In the genomic region with DNA sequence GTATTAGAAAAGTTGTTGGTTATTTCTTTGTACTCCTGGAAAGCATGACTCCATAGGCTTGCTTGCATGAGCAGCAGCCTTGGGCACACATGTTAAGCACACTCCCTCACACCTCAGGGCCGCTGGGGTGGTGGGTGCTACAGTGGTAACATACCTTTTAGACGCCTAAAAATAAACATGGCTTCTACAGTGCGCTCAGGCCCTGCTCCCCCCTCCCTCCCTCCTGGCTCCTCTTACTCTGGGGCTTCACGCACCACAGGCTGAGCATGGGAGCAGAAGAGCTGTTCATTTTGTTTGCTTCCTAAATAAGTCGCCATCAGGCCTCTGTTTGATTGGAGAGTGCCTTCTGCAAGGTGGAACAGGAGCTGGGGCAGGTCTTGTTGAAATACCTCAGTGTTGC, we compare ENCODE assay signal across 8 mouse cellular contexts. TPM values are rescaled to one million over a fixed set of nuclear protein-coding genes. Genes with fewer than 3 reads are reported as not detected.
DNase-seq lines count a peak whose midpoint lies in the region; ATAC-seq and TF ChIP-seq lines count a peak whose summit lies in the region.

No protein-coding gene starts in this region.

- H3K4me2 ChIP-seq in heart, embryonic 12.5 days, result peak overlapping the region; percentile 91
- H3K4me2 ChIP-seq in liver, embryonic 12.5 days, result peak overlapping the region; percentile 96
- H3K4me2 ChIP-seq in stomach, embryonic 15.5 days, result peak overlapping the region; percentile 67

- H3K36me3 ChIP-seq in heart, embryonic 12.5 days, result peaks cover 37% of the 10 kb centered on the region
- H3K36me3 ChIP-seq in liver, embryonic 12.5 days, result peaks cover 50% of the 10 kb centered on the region
- peaks cover 32% of the 10 kb centered on the region for H3K36me3 ChIP-seq in stomach, embryonic 15.5 days

- TF ChIP-seq CTCF in bone marrow, adult 2 months (IDR thresholded peaks at IDR 0.05; ENCODE audit: control insufficient read depth, insufficient read depth, low read length), result no peak

- no peak for TF ChIP-seq POLR2A in bone marrow, adult 2 months (IDR thresholded peaks at IDR 0.05; ENCODE audit: borderline replicate concordance, control insufficient read depth, low read depth, low read length)

- peaks cover 3% of the 10 kb centered on the region; the same call in 1 of the 2 replicates for H3K4me1 ChIP-seq in bone marrow, adult 2 months (ENCODE audit: control insufficient read depth, insufficient read depth, low read length)
- peaks cover 22% of the 10 kb centered on the region for H3K4me1 ChIP-seq in heart, embryonic 12.5 days (replicated peaks)
- H3K4me1 ChIP-seq in liver, embryonic 12.5 days, result peaks cover 45% of the 10 kb centered on the region
- peaks cover 15% of the 10 kb centered on the region for H3K4me1 ChIP-seq in stomach, embryonic 15.5 days

- no peak for ATAC-seq in heart, embryonic 12.5 days (ENCODE audit: insufficient number of reproducible peaks, low FRiP score)
- no peak for ATAC-seq in liver, embryonic 12.5 days
- ATAC-seq in stomach, embryonic 15.5 days (ENCODE audit: insufficient read depth, low FRiP score, low read depth), result no peak

- WGBS in bone marrow, adult 2 months, result 6% methylated on average over 5 of the region's 5 CpGs
- WGBS in heart, embryonic 12.5 days, result 8% methylated on average over 5 of the region's 5 CpGs
- 15% methylated on average over 5 of the region's 5 CpGs for WGBS in liver, embryonic 12.5 days (ENCODE audit: insufficient replicate concordance)
- under 1% methylated on average over 5 of the region's 5 CpGs for WGBS in stomach, embryonic 15.5 days

- H3K9me3 ChIP-seq in heart, embryonic 12.5 days (replicated peaks), result no peaks in the 10 kb centered on the region
- H3K9me3 ChIP-seq in liver, embryonic 12.5 days (replicated peaks), result no peaks in the 10 kb centered on the region
- no peaks in the 10 kb centered on the region for H3K9me3 ChIP-seq in stomach, embryonic 15.5 days

- H3K4me3 ChIP-seq in bone marrow, adult 2 months (replicated peaks; ENCODE audit: control insufficient read depth, low read depth, low read length), result peak overlapping the region; percentile 32
- H3K4me3 ChIP-seq in heart, embryonic 12.5 days, result peak overlapping the region; percentile 91
- peak overlapping the region; percentile 91 for H3K4me3 ChIP-seq in liver, embryonic 12.5 days
- H3K4me3 ChIP-seq in stomach, embryonic 15.5 days (replicated peaks), result peak overlapping the region; percentile 100

- peak overlapping the region; percentile 99 for H3K9ac ChIP-seq in heart, embryonic 12.5 days
- peak overlapping the region; percentile 99 for H3K9ac ChIP-seq in liver, embryonic 12.5 days
- peak overlapping the region; percentile 100; the same call in 1 of the 2 replicates for H3K9ac ChIP-seq in stomach, embryonic 15.5 days

- peak; percentile 92 for DNase-seq in heart, adult 11 months
- DNase-seq in heart, adult 8-10 months (ENCODE audit: low spot score), result no peak
- DNase-seq in right cerebral cortex, postnatal 10 days (ENCODE audit: low spot score in 2 of 2), result no peak
- no peak for DNase-seq in thymus, postnatal 10 days (ENCODE audit: low spot score in 2 of 2)

- H3K27ac ChIP-seq in bone marrow, adult 2 months (ENCODE audit: control insufficient read depth, insufficient read depth, low read depth, low read length, poor library complexity), result peak overlapping the region; percentile 1; the same call in 1 of the 2 replicates
- peak overlapping the region; percentile 100 for H3K27ac ChIP-seq in heart, embryonic 12.5 days (ENCODE audit: poor library complexity, severe bottlenecking)
- peak overlapping the region; percentile 98 for H3K27ac ChIP-seq in liver, embryonic 12.5 days
- peak overlapping the region; percentile 100; the same call in 1 of the 2 replicates for H3K27ac ChIP-seq in stomach, embryonic 15.5 days

- no peaks in the 10 kb centered on the region for H3K27me3 ChIP-seq in heart, embryonic 12.5 days (replicated peaks)
- no peaks in the 10 kb centered on the region for H3K27me3 ChIP-seq in liver, embryonic 12.5 days (replicated peaks)
- H3K27me3 ChIP-seq in stomach, embryonic 15.5 days (replicated peaks), result no peaks in the 10 kb centered on the region

RNA-seq across cellular contexts. Expression of a gene that starts 2.0 kb away (rescaled TPM):
- total RNA-seq in heart, adult 8-10 months (2022), result 10 to 100 TPM; 72.1 to 84.3 (median 78.7) TPM
- polyA plus RNA-seq in bone marrow, adult 2 months (2011; ENCODE audit: insufficient read depth, insufficient read length, low replicate concordance, missing spikeins), result 46.7 and 69.9 TPM in 2 replicates
- polyA plus RNA-seq in heart, embryonic 12.5 days (2016; fragmentation: Nextera tagmentation; extraction: Ambion mirVana), result 20.3 and 21.4 TPM in 2 replicates
- 11.5 and 11.7 TPM in 2 replicates for polyA plus RNA-seq in liver, embryonic 12.5 days (2016; fragmentation: Nextera tagmentation; extraction: Ambion mirVana)
- 23.0 and 23.6 TPM in 2 replicates for polyA plus RNA-seq in stomach, embryonic 15.5 days (2015; fragmentation: Nextera tagmentation; extraction: Ambion mirVana)

RNA-seq across cellular contexts. Expression of a gene that starts 7.4 kb away (rescaled TPM):
- 10 to 100 TPM; 16.0 to 20.9 (median 17.8) TPM for total RNA-seq in heart, adult 8-10 months (2022)
- 29.3 and 38.5 TPM in 2 replicates for polyA plus RNA-seq in bone marrow, adult 2 months (2011; ENCODE audit: insufficient read depth, insufficient read length, low replicate concordance, missing spikeins)
- 31.8 and 33.3 TPM in 2 replicates for polyA plus RNA-seq in heart, embryonic 12.5 days (2016; fragmentation: Nextera tagmentation; extraction: Ambion mirVana)
- polyA plus RNA-seq in liver, embryonic 12.5 days (2016; fragmentation: Nextera tagmentation; extraction: Ambion mirVana), result 26.4 and 29.7 TPM in 2 replicates
- 31.7 and 35.3 TPM in 2 replicates for polyA plus RNA-seq in stomach, embryonic 15.5 days (2015; fragmentation: Nextera tagmentation; extraction: Ambion mirVana)

RNA-seq across cellular contexts. Expression of a gene that starts 22.2 kb away (rescaled TPM):
- total RNA-seq in heart, adult 8-10 months (2022), result 100 to 1,000 TPM in 2 of 4 experiments, 10 to 100 TPM in 2; 81.4 to 121 (median 101) TPM
- 2.4 and 4.8 TPM in 2 replicates for polyA plus RNA-seq in bone marrow, adult 2 months (2011; ENCODE audit: insufficient read depth, insufficient read length, low replicate concordance, missing spikeins)
- 6.4 TPM in 2 replicates for polyA plus RNA-seq in heart, embryonic 12.5 days (2016; fragmentation: Nextera tagmentation; extraction: Ambion mirVana)
- 1.3 and 1.4 TPM in 2 replicates for polyA plus RNA-seq in liver, embryonic 12.5 days (2016; fragmentation: Nextera tagmentation; extraction: Ambion mirVana)
- 2.4 and 2.5 TPM in 2 replicates for polyA plus RNA-seq in stomach, embryonic 15.5 days (2015; fragmentation: Nextera tagmentation; extraction: Ambion mirVana)

RNA-seq across cellular contexts. Expression of a gene that starts 39.3 kb away (rescaled TPM):
- 1 to 10 TPM in 1 of 4 experiments, under 1 TPM in 3; 0.38 to 1.1 (median 0.76) TPM for total RNA-seq in heart, adult 8-10 months (2022)
- polyA plus RNA-seq in bone marrow, adult 2 months (2011; ENCODE audit: insufficient read depth, insufficient read length, low replicate concordance, missing spikeins), result 1.5 and 6.8 TPM in 2 replicates
- polyA plus RNA-seq in heart, embryonic 12.5 days (2016; fragmentation: Nextera tagmentation; extraction: Ambion mirVana), result 0.51 and 1.0 TPM in 2 replicates
- 0.21 and 0.24 TPM in 2 replicates for polyA plus RNA-seq in liver, embryonic 12.5 days (2016; fragmentation: Nextera tagmentation; extraction: Ambion mirVana)
- polyA plus RNA-seq in stomach, embryonic 15.5 days (2015; fragmentation: Nextera tagmentation; extraction: Ambion mirVana), result 3.8 and 4.1 TPM in 2 replicates

RNA-seq across cellular contexts. Expression of a gene that starts 56.9 kb away (rescaled TPM):
- total RNA-seq in heart, adult 8-10 months (2022), result 10 to 100 TPM; 92.5 to 98.4 (median 95.1) TPM
- 27.5 and 35.4 TPM in 2 replicates for polyA plus RNA-seq in bone marrow, adult 2 months (2011; ENCODE audit: insufficient read depth, insufficient read length, low replicate concordance, missing spikeins)
- 27.0 and 29.8 TPM in 2 replicates for polyA plus RNA-seq in heart, embryonic 12.5 days (2016; fragmentation: Nextera tagmentation; extraction: Ambion mirVana)
- polyA plus RNA-seq in liver, embryonic 12.5 days (2016; fragmentation: Nextera tagmentation; extraction: Ambion mirVana), result 13.0 and 13.3 TPM in 2 replicates
- 42.7 and 44.7 TPM in 2 replicates for polyA plus RNA-seq in stomach, embryonic 15.5 days (2015; fragmentation: Nextera tagmentation; extraction: Ambion mirVana)

Comparison
In these comparisons a context has a peak if more than half of its experiments do, and no peak if none do; other contexts are left out.
1. H3K27ac ChIP-seq: peak in every context shown above with its lines; median percentile 100 in heart, embryonic 12.5 days; 100 in stomach, embryonic 15.5 days; 98 in liver, embryonic 12.5 days; 1 in bone marrow, adult 2 months.
2. H3K4me3 ChIP-seq: peak in every context shown above with its lines; median percentile 100 in stomach, embryonic 15.5 days; 91 in heart, embryonic 12.5 days; 91 in liver, embryonic 12.5 days; 32 in bone marrow, adult 2 months.